Mouse (Mus musculus) T-cell, adult 2 months (primary cell): ENCODE data around the gene Cdhr3.
"Not testable (repeated sequence)": the region's sequence is repeated elsewhere in the genome, so short reads cannot be mapped to it uniquely, and the experiment has no call there.

Experiments used
- DNase-seq: peaks from one replicate; pipeline ENCODE4 v3.0.0; 2022; ENCODE audit warnings: low spot score

The Cdhr3 gene

DNA sequence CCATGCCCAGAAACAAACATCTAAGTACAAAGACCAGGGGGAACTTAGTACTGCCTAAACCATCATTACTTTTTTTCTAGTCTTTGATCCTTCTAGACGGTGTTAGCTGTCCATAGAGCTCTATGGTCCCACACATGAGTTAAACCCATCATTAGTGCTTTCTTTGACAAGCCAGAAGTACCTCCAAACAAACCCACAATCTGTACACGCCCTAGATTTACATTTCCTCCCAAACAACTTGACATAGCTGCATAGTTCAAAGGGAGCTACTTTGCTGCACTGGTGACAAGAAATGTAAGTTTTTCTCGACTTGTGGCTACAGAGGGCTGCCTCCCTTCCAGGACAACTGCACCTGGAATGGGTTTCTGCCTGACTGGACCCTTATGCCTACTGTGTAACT lies 16.4 kb downstream of the Cdhr3 start:
- DNase-seq = peak; percentile 11

DNA sequence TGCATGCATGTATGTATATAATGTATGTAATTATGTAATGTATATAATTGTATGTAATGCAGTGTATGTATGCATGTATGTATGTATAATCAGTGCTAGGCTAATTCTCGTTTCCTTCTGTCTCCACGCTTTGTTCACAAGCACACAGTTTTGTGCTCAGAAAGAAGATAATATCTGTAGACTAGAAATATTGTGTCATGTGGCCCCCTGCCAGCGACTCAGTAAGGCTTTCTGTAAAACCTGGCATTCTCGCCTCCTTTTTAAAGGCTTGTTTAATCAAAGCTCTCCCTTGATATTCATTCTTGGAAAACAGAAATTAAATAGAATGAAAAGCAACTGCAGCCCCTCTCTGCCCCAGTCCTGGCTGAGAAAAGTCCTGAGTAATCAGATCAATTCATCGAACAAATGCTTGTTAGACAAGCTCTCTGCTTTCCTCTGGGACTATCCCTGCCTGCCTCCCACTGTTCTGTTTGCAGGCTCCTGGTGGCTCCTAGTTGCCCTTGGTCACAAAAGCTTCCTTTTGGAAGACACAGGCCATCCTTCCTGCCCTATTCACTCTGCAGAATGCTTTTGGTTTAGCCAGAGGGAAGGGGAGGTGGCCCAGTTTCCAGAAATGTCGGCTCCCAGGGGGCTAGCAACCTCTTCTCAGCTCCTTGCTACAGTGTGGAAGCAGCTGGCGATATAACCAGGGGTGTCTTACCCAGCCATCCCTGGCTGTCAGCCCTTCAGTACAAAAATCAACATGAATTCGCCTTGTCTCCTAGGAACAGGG lies 20.6 kb downstream of the Cdhr3 start:
- DNase-seq = no peak

DNA sequence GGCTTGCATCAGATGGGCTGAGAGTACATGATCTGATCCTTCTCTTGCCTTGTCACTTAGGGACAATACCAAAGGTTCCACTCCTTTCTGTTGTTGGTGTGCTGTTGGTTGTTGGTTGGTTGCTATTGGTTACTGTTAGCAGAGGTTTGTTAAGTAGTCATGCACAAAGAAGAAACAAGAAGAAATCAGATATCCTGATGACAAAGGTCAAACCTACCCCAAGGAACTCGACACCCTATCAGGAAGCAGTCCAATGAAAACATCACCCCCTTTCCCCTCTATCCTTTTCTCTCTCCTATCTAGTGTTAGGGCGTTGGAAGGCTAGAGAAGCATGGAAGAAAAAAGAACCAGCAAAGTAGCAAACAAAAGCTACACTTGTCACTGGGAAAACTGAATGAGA lies 23.7 kb downstream of the Cdhr3 start:
- no peak for DNase-seq

DNA sequence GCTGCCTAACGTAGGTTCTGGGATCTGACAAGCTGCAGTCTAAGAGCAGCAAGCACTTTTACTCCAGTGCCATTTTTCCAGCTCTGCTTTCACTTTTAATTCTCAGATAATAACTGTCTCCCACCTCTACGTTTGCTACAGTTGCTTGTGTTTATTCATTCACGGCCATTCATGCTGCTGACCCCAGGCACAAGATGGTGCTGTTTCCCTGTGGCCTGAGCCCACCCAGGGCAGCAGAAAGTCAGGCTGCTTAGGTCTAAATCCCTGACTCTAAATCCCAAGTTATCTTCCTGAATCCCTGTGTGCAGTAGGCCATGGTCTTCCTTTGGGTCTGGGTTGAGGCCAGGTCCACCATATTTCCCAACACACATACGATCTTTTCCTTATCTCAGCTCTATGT lies 26.3 kb downstream of the Cdhr3 start:
- DNase-seq = no peak

DNA sequence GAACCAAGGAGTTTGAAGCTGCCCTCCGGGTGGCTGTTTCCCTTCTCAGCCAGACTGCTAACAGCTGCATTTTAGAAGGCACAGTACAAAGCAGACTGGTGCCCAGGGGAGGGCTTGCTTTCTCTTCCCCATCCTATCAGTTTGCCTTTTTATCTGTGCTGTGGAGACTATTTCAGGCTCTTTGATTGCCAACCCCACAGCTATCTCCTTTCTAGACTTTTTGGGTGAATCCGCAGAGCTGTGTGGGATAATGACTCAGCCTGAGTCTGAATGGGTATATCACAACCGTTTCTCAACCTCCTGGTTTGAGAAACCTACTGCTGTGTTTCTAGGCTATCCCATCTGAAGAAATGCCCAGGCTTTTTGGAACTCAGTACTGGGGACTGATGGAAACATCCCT lies 27.5 kb downstream of the Cdhr3 start:
- DNase-seq = no peak

DNA sequence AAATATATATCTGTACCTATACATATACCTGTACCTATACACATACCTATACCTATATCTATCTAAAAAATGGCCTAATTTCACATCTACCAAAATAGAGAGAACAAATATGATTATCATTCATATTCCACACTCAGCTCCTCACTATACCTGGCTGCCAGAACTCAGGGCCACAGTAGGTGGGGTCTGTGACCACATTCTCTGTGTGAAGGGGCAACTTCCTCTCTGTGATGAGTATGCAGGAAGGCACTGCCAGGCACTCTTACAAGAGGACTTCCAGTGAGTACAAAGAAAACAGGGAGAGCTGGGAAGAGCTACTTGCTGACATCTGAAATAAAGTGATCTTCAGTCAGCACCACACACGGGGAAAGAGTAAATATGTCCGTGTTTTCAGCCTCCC lies 28.4 kb downstream of the Cdhr3 start:
- DNase-seq = no peak

DNA sequence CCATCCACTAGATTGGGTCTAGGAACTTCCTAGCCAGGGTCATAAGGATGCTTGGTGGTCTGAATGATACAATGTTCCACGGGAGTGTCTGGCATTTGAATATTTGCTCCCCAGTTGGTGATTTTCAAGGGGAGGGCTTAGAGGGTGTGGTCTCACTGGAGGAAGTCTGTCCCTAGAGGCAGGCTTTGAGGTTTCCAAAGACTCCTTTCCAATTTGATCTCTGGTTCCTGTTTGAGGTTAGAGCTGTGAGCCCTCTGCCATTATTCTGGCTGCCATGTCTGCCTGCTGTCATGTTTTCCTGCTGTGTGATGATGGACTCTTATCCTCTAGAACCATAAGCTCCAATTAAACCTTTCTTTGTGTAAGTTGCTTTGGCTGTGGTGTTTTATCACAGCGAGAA lies 29.4 kb downstream of the Cdhr3 start:
- no peak for DNase-seq

DNA sequence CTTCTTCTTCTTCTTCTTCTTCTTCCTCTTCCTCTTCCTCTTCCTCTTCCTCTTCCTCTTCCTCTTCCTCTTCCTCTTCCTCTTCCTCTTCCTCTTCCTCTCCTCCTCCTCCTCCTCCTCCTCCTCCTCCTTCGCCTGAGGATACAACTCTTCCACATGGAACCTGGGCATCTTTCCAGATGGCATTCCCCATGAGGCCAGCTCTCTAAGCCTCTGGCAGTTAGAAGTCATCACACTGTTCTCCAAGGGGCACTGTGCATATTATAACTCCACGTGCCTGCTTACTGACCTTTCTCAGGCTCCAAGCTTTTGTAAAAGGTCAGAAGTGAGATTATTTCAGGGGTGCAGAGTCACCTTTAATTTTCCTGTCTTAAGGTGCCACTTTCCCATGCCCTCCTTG lies 30.3 kb downstream of the Cdhr3 start:
- DNase-seq = not testable (repeated sequence)

DNA sequence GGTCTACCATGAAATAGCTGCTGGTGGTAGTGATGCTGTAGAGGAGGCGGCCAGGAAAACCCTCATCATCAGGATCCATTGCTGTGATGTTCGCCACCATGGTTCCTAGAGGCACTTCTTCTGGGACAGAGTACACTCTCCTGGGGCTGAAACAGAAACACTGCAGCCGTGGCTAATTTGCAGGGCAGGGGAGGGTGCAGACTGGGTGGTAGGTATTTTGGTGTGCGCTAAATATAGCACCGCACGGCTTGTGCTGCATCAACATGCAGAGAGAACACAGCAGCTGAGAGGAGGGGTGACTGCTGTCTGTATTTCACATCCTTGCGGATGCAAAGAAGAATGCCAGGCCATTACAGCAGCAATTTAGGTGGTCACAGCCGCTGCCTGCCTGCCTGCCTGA lies 31.0 kb downstream of the Cdhr3 start:
- DNase-seq = no peak

DNA sequence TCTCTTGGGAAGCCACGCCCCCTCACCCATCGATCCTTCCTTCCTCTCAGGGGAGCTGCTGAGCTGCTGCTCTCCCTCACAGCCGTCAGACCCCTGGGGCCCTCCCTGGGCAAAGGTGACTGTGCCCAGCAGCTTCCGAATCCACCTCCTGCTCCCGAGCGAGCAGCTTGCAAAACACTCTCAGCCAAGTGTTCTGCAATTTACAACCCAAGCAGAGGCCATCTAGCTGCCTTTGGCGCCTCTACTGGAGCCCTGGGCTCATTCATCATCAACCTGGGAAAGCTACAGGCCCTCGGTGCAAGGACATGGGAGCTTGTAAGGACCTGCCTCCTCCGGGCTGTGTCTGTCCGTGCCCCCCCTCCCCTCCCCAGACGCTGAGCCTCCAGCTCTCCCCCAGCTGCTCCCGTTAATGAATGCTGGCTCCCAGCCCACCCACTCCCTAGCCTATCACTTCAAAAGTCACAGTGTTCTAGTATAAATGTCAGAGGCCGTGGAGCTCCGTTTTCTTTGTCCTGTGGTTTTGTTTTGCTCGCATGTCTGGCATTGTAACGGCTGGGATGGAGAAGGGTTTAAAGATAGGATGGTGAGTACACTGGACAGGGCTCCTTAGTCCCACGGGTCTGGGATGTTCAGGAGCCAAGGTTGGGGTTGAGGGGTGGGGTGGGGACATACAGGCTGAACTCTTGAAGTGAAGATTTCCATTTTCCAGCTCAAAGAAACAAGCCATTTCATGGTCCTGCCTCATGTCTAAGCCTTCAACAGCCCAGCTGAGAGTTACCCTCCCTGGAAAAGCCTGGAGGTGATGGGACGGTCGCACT lies 35.2 kb downstream of the Cdhr3 start:
- no peak for DNase-seq

DNA sequence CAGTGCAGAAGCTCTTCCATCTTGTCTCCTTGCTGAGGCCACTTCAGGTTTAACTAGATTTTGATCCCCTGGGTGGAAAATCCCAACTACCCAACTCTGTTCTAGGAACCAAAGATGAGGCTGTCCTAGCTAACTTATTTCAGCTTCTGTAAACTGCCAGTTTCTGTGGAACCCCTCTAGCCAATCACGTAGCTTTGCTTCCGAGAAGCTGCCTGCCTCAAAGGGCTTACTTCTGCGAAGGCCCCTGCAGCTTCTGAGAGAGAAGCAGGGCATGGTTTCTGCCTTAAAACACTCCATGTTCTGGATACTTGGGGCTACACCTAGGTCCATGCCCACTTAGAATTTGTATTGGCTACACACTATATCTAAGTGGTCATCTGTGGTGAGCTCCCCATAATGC lies 36.1 kb downstream of the Cdhr3 start:
- no peak for DNase-seq

DNA sequence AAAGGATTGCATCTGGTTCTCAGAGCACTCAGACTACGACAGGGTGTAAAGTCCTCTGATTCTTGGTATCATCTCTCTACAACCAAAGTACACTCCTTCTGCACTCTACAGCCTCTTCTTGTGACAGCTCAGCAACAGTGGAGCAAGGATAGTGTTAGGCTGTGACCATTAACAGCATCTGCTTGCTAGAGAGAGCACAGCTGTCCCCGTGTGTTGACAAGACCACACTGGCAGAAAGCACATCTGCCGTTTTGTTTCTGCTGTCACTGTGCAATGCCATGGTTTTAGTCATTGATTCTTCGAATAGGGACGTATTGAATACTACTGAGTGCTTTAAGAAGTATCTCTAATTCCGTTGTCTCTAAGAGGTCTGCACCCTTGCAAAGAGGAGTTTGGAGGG lies 36.6 kb downstream of the Cdhr3 start:
- DNase-seq = no peak

DNA sequence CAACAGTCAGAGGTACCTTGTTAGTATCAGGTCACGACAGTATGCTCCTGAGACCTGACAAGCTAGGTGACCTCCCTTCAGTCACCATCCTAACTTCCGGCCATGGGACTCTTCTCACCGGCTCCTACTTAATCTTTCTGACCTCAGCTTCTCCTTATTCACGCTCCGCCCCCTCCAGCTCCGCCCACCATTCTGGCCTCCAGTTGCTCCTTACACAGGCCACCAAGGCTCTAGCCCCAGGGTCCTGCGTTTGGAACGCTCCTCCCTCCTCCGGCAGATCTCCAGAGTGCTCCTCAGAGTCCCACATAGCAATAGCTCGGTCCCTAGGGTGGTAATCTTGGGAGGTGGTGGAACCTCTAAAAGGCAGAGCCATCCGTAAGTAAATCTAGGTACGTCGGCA lies 38.9 kb downstream of the Cdhr3 start:
- no peak for DNase-seq

DNA sequence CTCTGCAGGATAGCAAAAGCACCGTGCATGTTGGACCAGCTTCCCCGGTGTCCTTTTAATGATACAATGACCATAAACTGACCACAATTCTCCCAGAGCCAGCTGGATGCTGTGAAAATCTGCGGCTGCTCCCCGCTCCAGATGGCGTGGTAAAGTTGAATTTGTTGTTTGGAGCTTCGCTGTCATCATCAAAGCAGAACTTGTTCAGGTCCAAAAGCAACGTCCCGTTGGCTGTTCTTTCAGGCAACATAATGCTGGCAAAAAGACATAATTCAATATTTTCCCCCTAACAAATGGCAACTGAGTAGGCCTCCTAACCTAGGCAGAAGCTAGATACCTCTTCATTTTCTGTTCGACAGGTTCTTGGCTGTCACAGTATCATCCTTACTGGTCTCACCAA lies 39.4 kb downstream of the Cdhr3 start:
- no peak for DNase-seq

DNA sequence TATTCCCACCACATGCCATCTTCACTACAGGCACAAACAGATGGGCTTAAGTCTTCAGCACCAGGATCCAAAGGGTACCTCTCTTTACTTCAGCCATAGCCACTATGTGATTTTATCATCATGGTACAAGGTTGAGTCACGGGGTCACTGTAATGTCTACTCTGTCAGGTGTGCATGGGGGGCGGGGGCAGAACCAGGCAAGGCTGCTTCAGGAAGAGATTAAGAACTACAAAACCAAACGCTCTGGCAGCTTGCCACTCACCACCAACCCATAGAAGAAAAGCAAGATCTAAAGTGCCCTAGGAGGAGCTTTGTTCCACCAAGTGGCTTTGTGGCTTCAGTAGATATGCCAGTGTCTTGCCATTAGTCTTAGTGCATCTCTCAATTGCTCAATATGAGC lies 44.3 kb downstream of the Cdhr3 start:
- DNase-seq = peak; percentile 77

DNA sequence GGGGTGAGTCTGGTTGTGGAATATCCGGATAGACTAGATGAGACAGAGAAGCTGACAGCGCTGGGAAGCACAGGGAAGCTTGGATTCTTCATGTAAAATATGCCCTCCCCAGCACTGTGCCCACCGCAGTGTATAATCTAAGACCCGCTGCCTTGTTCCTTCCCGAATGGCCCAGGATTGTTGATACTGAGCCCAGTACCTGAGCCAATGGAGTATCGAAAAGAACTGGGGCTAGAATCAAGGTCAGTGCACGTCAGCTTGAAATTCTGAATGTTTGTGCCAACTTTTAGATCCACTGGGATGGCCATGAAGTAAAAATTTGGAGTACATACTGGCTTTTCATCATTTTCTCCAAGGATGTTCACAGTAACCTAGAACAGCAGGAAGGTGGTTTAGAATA lies 46.2 kb downstream of the Cdhr3 start:
- no peak for DNase-seq

DNA sequence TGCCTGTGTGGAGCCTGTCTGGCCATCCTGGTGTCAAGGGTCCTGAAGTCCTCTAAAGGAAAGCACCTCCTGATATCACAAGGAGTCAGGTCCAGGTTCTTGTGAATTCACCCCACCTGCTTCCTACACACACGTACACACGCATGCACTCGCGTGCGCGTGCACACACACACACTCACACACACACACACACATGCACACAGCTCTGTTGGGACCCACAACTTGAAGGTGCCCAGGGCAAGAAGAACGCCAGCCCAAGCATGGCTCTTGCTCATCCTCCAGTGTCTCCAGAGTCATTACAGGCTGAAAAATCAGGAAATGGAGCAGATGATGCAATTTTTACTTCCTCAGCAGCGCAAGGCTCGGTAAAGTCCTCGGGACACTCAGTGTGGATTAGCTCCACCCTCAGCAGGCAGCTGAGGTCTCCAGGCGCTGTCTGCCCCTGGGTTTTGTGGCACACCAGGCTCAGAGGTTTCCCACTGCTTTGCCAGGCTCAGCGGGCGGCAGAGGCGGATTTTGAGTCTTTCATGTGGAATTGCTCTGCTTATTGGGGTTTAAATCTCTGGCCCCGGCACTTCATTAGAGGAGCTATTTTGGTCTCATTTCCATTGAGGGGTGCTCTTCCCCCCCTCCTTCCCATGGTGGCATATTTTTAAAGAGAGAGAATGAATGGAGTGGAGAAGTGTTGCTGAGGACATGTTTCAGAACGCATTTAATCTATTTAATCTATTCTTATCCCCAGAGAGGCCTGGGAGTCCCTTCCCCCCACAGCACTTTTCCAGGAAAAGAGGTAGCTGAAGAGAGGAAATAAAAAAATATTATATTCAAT lies 46.9 kb downstream of the Cdhr3 start:
- no peak for DNase-seq

DNA sequence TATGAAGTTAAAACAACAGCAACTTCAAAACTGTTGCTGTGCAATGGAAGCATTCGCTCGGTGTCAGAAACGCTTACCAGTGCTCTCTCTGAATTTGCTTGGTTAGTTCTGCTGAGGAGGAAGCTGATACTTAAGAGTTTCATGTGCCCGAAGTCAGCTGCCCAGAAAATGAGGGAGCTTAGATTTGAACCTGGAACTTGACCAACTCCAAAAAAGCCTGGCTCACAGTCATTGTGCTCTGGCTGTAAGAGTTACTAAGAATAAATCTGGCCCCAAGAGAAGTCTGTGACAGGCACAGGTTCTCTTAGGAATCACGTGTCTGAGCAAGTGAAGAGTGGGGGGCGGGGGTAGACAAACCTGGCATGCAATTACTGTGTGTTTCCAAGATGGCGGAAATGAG lies 51.2 kb downstream of the Cdhr3 start:
- no peak for DNase-seq

DNA sequence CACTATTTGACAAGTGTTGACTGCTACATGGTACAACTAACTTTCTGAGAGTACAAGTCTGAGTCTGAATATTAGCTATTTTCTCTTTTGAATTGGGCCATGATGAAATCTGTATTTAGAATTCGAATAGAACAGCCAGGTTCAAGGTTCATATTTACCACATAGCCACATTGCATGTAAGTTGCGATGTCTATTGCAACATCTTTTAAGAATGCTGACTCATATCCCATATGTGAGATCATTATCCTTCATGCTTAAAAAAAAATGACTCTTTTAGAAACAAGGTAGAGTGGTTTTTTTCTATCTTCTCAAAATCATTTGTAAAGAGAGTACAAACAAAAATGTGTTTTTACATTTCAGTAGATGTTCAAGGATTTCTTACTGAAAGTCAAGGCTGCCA lies 51.9 kb downstream of the Cdhr3 start:
- DNase-seq = no peak

DNA sequence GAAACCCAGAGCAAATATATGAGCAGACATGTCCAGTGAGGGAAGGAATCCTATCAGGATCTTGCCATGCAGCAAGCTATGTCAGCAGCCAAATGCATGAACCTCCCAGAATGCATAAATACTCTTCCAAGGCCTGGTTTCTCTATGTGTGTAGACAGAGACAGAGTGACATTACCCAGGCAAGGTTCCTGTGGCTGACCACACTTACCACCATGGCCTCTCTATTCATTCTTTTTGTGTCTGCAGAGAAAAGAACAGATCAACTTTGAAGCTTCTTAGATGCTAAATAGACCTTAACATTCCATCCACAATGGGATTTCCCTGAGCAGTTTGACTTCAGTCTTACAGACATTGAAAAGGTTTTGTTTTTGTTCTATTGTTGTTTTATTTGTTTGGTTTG lies 54.0 kb downstream of the Cdhr3 start:
- DNase-seq = no peak

DNA sequence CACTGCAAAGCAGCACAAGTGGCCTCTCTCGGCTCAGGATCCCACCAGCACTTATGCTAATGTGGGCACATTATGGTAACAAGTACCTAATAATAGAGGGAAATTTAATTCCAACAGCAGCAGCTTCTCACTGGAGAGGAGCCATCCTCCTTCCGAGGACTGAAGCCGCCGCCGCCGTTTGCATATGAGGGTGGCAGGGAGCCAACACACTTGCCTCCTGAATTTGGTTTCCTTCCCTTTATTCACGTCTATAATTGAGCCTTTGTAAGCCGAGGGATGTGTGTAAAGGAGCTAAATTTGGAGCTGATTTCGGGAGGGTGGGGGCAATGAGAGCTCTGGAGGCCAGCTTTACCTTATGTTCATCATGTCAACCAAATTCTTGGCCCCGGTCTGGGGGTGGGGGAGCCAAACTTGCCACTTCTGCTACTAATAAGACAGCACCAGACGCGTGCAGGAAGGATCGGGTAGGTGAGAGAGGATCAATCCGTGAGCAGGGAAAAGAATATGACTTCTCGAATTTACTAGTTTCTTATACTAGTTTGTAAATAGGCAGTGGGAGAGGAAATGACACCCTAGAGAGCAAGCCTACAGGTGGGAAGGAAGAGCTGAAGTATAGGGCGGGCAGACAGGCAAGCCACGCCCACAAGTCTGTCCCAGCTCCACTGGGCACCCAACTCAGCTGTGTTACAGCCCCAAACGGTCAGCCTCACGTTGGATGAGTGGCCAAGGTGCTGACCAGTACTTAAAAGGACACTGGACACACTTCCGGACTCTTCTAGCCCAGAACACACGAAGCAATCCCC lies 56.8 kb downstream of the Cdhr3 start:
- no peak for DNase-seq
